Mouse (Mus musculus) neutrophil, adult 59 days (primary cell): ENCODE results near the gene Col6a3. TPM values are rescaled to one million over a fixed set of nuclear protein-coding genes. Genes with fewer than 3 reads are reported as not detected.

Experiments used
- total RNA-seq, 2 experiments: library from RNA; stranded (reverse); gene quantifications; 1 replicate in 1 of 2; 2 replicates in 1 of 2; pipeline ENCODE4 v1.2.4; 2023

Col6a3 gene
- under 1 TPM; 0.07 to 0.53 TPM for total RNA-seq

DNA sequence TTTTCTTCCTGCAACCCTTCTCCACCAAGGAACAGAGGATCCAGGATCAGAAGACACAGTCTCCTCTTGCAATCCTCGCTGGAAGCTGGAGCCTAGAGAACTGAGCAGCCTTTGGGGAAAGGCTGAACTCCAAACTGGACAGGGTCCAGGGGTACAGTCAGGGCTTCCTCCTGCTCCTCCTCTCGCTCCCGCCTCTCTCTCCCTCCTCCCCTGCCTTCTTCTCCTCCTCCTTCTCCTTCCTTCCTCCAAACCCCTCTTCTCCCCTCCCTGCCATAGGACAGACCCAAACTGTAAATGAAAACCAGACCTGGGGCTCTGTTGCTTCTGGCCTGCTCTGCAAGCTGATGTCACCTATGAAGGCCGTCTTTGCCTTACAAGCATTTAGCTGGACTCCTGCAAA lies at the start of gene Col6a3:
TSS of gene Col6a3 (minus strand) at position 136 of the 400 bp plus-strand sequence.

Other genes starting within 250 kb of the Col6a3 start
- gene Cops8, start 241.0 kb downstream of the Col6a3 start, total RNA-seq, result 10 to 100 TPM; 55.1 to 72.0 TPM
- not detected for gene Mlph, start 71.1 kb upstream of the Col6a3 start, total RNA-seq
- not detected for gene Prlh, start 109.1 kb upstream of the Col6a3 start, total RNA-seq
- under 1 TPM in 1 of 2 experiments, not detected in 1; 0.29 TPM for gene Rab17, start 125.7 kb upstream of the Col6a3 start, total RNA-seq
- gene Lrrfip1, start 154.8 kb upstream of the Col6a3 start, total RNA-seq, result 100 to 1,000 TPM; 215 to 220 TPM